Mouse (Mus musculus): ENCODE results near the gene Adora1. TPM values are rescaled to one million over a fixed set of nuclear protein-coding genes. Genes with fewer than 3 reads are reported as not detected.

Adora1 gene
- polyA plus RNA-seq, 2 experiments = 1.4 to 2.0 TPM

DNA sequence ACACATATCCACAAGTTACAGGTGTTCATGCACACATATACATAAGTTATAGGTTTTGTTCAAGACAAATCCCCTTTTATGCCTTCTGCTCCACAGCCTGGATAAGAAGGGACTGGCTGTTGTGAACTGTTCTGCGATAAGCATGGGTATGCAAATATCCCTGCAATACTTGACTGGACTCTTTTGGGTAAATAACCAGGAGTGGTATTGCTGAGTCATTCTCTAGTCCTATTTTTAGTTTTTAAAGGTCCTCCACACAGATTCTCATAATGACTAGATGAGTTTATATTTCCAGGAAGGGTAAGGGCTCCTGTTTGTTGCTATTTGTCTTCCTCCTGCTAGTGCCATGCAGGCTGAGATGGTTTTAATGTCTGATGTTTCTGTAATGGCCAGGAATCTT, 14.1 kb downstream of the Adora1 start:
- H3K4me2 ChIP-seq (replicated peaks; ENCODE audit: low read depth, low read length, severe bottlenecking) = no peak overlapping the region
- no peaks in the 10 kb centered on the region; the same call in 1 of the 2 replicates for H3K4me1 ChIP-seq (ENCODE audit: control insufficient read depth, insufficient read depth, low read length)
- no peak overlapping the region for H3K9ac ChIP-seq (ENCODE audit: low read depth, low read length, severe bottlenecking)
- H3K9me3 ChIP-seq (ENCODE audit: control insufficient read depth, low read length) = no peaks in the 10 kb centered on the region
- H3K36me3 ChIP-seq (ENCODE audit: control insufficient read depth, insufficient read depth, low read length) = no peaks in the 10 kb centered on the region
- H3K4me3 ChIP-seq (replicated peaks; ENCODE audit: low read length) = no peak overlapping the region
- H3K27ac ChIP-seq (replicated peaks; ENCODE audit: low read depth, low read length) = no peak overlapping the region
- ATAC-seq (ENCODE audit: low FRiP score, low read depth) (no peak), DNase-seq (ENCODE audit: low spot score) (no peak)
- no peak for TF ChIP-seq POLR2A (IDR thresholded peaks at IDR 0.05; ENCODE audit: borderline replicate concordance, extremely low read depth, insufficient read depth, insufficient read length)
- WGBS = 83% methylated on average over 1 of the region's 1 CpGs
- no peaks in the 10 kb centered on the region for H3K27me3 ChIP-seq (ENCODE audit: control insufficient read depth, insufficient read depth, low read length)

GRCm38 (mm10) chr1:134219608-134220007, 15.6 kb downstream of the Adora1 start:
- no peak overlapping the region for H3K9ac ChIP-seq (ENCODE audit: low read depth, low read length, severe bottlenecking)
- H3K4me3 ChIP-seq (replicated peaks; ENCODE audit: low read length) = no peak overlapping the region
- no peaks in the 10 kb centered on the region for H3K9me3 ChIP-seq (ENCODE audit: control insufficient read depth, low read length)
- TF ChIP-seq POLR2A (IDR thresholded peaks at IDR 0.05; ENCODE audit: borderline replicate concordance, extremely low read depth, insufficient read depth, insufficient read length) = no peak
- WGBS = 87% methylated on average over 5 of the region's 5 CpGs
- H3K36me3 ChIP-seq (ENCODE audit: control insufficient read depth, insufficient read depth, low read length) = no peaks in the 10 kb centered on the region
- no peak overlapping the region for H3K4me2 ChIP-seq (replicated peaks; ENCODE audit: low read depth, low read length, severe bottlenecking)
- no peak overlapping the region for H3K27ac ChIP-seq (replicated peaks; ENCODE audit: low read depth, low read length)
- H3K27me3 ChIP-seq (ENCODE audit: control insufficient read depth, insufficient read depth, low read length) = no peaks in the 10 kb centered on the region
- DNase-seq (ENCODE audit: low spot score) (no peak), ATAC-seq (ENCODE audit: low FRiP score, low read depth) (no peak)
- H3K4me1 ChIP-seq (ENCODE audit: control insufficient read depth, insufficient read depth, low read length) = peaks cover 4% of the 10 kb centered on the region

DNA sequence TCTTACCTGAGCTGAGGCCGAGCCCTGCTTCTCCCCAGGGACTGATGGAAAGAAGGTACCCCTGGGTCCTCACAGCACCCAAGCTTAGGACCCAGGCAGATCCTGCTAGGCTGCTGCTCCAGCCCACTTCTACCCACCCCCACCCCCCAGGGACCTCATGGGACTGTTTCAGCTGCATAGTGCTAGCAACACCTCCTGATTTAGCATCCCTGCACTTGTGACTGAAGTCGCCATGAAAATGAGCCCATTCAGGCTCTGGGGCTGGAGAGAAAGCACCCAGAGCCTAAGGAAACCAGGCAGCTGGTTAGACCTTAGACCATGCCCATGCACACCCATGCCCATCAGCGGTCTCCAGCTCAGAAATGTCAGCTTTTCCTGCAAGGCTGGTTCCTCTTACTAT, 17.3 kb downstream of the Adora1 start:
- TF ChIP-seq POLR2A (IDR thresholded peaks at IDR 0.05; ENCODE audit: borderline replicate concordance, extremely low read depth, insufficient read depth, insufficient read length) = no peak
- WGBS = 86% methylated on average over 3 of the region's 3 CpGs
- DNase-seq (ENCODE audit: low spot score) (no peak), ATAC-seq (ENCODE audit: low FRiP score, low read depth) (no peak)
- H3K27ac ChIP-seq (replicated peaks; ENCODE audit: low read depth, low read length) = no peak overlapping the region
- no peaks in the 10 kb centered on the region for H3K27me3 ChIP-seq (ENCODE audit: control insufficient read depth, insufficient read depth, low read length)
- H3K4me1 ChIP-seq (ENCODE audit: control insufficient read depth, insufficient read depth, low read length) = peaks cover 4% of the 10 kb centered on the region
- H3K4me3 ChIP-seq (replicated peaks; ENCODE audit: low read length) = no peak overlapping the region
- H3K9ac ChIP-seq (ENCODE audit: low read depth, low read length, severe bottlenecking) = no peak overlapping the region
- no peaks in the 10 kb centered on the region for H3K36me3 ChIP-seq (ENCODE audit: control insufficient read depth, insufficient read depth, low read length)
- no peak overlapping the region for H3K4me2 ChIP-seq (replicated peaks; ENCODE audit: low read depth, low read length, severe bottlenecking)
- H3K9me3 ChIP-seq (ENCODE audit: control insufficient read depth, low read length) = no peaks in the 10 kb centered on the region

DNA sequence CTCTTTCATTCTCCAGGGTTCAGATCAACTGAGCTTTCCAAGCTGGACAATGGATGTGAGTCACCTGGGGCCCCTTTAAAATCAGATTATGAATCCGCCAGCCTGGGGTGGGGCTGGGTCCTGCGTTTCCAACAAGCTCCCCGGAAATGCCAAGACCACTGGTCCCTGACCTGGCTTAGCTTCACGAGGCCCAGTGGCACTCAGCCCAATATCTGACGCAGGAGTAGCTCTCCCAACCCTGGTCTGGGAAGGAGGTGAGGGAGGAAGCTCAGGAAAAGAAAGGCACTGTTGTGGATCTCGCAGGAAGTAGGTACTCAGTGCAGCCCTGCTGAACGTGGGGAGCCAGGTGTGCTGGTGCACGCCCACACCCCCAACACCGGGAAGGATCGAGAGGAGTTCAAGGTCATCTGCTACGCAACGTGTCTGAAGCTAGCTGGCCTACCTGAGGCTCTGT, 18.2 kb downstream of the Adora1 start:
- Histone ChIP-seq H3K4me3 (replicated peaks; ENCODE audit: low read length) (no peak overlapping the region), H3K36me3 (ENCODE audit: control insufficient read depth, insufficient read depth, low read length) (no peaks in the 10 kb centered on the region), H3K27me3 (ENCODE audit: control insufficient read depth, insufficient read depth, low read length) (no peaks in the 10 kb centered on the region), H3K9me3 (ENCODE audit: control insufficient read depth, low read length) (no peaks in the 10 kb centered on the region), H3K9ac (ENCODE audit: low read depth, low read length, severe bottlenecking) (no peak overlapping the region), H3K27ac (replicated peaks; ENCODE audit: low read depth, low read length) (no peak overlapping the region), H3K4me1 (ENCODE audit: control insufficient read depth, insufficient read depth, low read length) (peaks cover 4% of the 10 kb centered on the region), H3K4me2 (replicated peaks; ENCODE audit: low read depth, low read length, severe bottlenecking) (no peak overlapping the region)
- DNase-seq (ENCODE audit: low spot score) (no peak), ATAC-seq (ENCODE audit: low FRiP score, low read depth) (no peak)
- no peak for TF ChIP-seq POLR2A (IDR thresholded peaks at IDR 0.05; ENCODE audit: borderline replicate concordance, extremely low read depth, insufficient read depth, insufficient read length)
- WGBS = 66% methylated on average over 12 of the region's 12 CpGs

- H3K9me3 ChIP-seq (ENCODE audit: control insufficient read depth, low read length) = no peaks in the 10 kb centered on the region
- no peaks in the 10 kb centered on the region for H3K27me3 ChIP-seq (ENCODE audit: control insufficient read depth, insufficient read depth, low read length)
- no peak overlapping the region for H3K9ac ChIP-seq (ENCODE audit: low read depth, low read length, severe bottlenecking)
- no peak overlapping the region for H3K4me3 ChIP-seq (replicated peaks; ENCODE audit: low read length)
- peaks cover 7% of the 10 kb centered on the region for H3K4me1 ChIP-seq (ENCODE audit: control insufficient read depth, insufficient read depth, low read length)
- no peak overlapping the region for H3K4me2 ChIP-seq (replicated peaks; ENCODE audit: low read depth, low read length, severe bottlenecking)
- TF ChIP-seq POLR2A (IDR thresholded peaks at IDR 0.05; ENCODE audit: borderline replicate concordance, extremely low read depth, insufficient read depth, insufficient read length) = no peak
- DNase-seq (ENCODE audit: low spot score) (no peak), ATAC-seq (ENCODE audit: low FRiP score, low read depth) (no peak)
- H3K36me3 ChIP-seq (ENCODE audit: control insufficient read depth, insufficient read depth, low read length) = no peaks in the 10 kb centered on the region
- 84% methylated on average over 2 of the region's 2 CpGs for WGBS
- H3K27ac ChIP-seq (replicated peaks; ENCODE audit: low read depth, low read length) = no peak overlapping the region
Observed at GRCm38 (mm10) chr1:134216629-134216971, 18.6 kb downstream of the Adora1 start.

Data from limb, embryonic 14.5 days (tissue).